In the genomic region with DNA sequence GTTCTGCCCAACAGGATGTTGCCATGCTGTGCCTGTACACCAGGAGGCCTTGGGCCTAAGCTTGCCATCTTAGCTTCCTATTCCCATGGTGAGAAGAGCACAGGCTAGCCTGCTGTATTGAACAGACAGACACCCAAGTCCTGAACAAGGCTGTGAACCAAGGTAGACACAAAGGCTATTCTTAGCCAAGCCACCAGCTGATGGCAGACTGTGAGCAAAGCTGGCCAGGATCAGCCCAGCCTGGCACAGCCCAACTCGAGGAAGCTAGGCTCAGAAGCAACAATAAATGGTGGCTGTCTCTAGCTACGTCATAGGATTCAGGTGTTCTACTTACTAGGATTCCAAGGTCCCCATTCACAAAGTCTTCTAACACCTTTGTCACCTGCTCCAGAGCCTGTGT, we compare ENCODE assay signal across 35 mouse cellular contexts. TPM values are rescaled to one million over a fixed set of nuclear protein-coding genes. Genes with fewer than 3 reads are reported as not detected.
"Had no signal": no experiment of that assay in that cellular context is flagged by ENCODE, and none has a peak within 500 bp of the region (broad histone marks: within the 10 kb centered on the region; RNA-seq: fewer than 3 reads in every experiment).

No protein-coding gene starts in this region.

- DNase-seq: left cerebral cortex, postnatal 4 days; liver, embryonic 13.5 days; liver, postnatal 0 days; lung, adult 18-20 months; lung, adult 2 months; lung, embryonic 14.5 days; lung, postnatal 10 days; lung, postnatal 14 days; lung, postnatal 36 days; lung, postnatal 4 days; midbrain, embryonic 14.5 days had no signal

- H3K4me2 ChIP-seq: limb, embryonic 12.5 days; limb, embryonic 13.5 days; limb, embryonic 15.5 days; liver, embryonic 11.5 days; liver, embryonic 13.5 days; liver, embryonic 15.5 days; lung, embryonic 14.5 days; lung, embryonic 15.5 days; midbrain, embryonic 11.5 days; midbrain, embryonic 12.5 days; midbrain, embryonic 13.5 days; midbrain, embryonic 15.5 days; neural tube, embryonic 12.5 days; neural tube, embryonic 13.5 days had no signal

- H3K4me3 ChIP-seq: limb, embryonic 10.5 days; limb, embryonic 12.5 days; limb, embryonic 13.5 days; limb, embryonic 15.5 days; liver, embryonic 13.5 days; liver, embryonic 15.5 days; lung, embryonic 15.5 days; megakaryocyte, embryonic 14.5 days; midbrain, embryonic 10.5 days; midbrain, embryonic 12.5 days; midbrain, embryonic 13.5 days; midbrain, embryonic 15.5 days; myocyte; neural tube, embryonic 12.5 days; neural tube, embryonic 13.5 days had no signal

- H3K9ac ChIP-seq: limb, embryonic 12.5 days; limb, embryonic 13.5 days; limb, embryonic 15.5 days; liver, embryonic 13.5 days; liver, embryonic 14.5 days; liver, embryonic 15.5 days; liver, postnatal 0 days; lung, embryonic 14.5 days; lung, embryonic 15.5 days; midbrain, embryonic 12.5 days; midbrain, embryonic 13.5 days; midbrain, embryonic 15.5 days; neural tube, embryonic 12.5 days; neural tube, embryonic 13.5 days had no signal

- H3K9me3 ChIP-seq: limb, embryonic 10.5 days; limb, embryonic 12.5 days; limb, embryonic 13.5 days; limb, embryonic 15.5 days; liver, embryonic 13.5 days; liver, embryonic 15.5 days; lung, embryonic 15.5 days; megakaryocyte, embryonic 14.5 days; midbrain, embryonic 10.5 days; midbrain, embryonic 12.5 days; midbrain, embryonic 13.5 days; midbrain, embryonic 15.5 days; neural tube, embryonic 12.5 days; neural tube, embryonic 13.5 days had no signal

- H3K27ac ChIP-seq: limb, embryonic 10.5 days; limb, embryonic 12.5 days; limb, embryonic 13.5 days; limb, embryonic 15.5 days; liver, embryonic 13.5 days; liver, embryonic 14.5 days; liver, embryonic 15.5 days; lung, embryonic 15.5 days; macrophage; midbrain, embryonic 10.5 days; midbrain, embryonic 12.5 days; midbrain, embryonic 13.5 days; midbrain, embryonic 15.5 days; neural tube, embryonic 12.5 days; neural tube, embryonic 13.5 days had no signal

- H3K27me3 ChIP-seq: limb, embryonic 12.5 days; limb, embryonic 13.5 days; limb, embryonic 15.5 days; liver, embryonic 13.5 days; liver, embryonic 15.5 days; lung, embryonic 15.5 days; megakaryocyte, embryonic 14.5 days; midbrain, embryonic 12.5 days; midbrain, embryonic 13.5 days; midbrain, embryonic 15.5 days; neural tube, embryonic 12.5 days; neural tube, embryonic 13.5 days had no signal

- ATAC-seq: liver, postnatal 0 days; lung, postnatal 0 days; midbrain, embryonic 13.5 days; midbrain, embryonic 15.5 days; midbrain, embryonic 16.5 days had no signal

- H3K4me1 ChIP-seq: limb, embryonic 10.5 days; limb, embryonic 12.5 days; limb, embryonic 13.5 days; limb, embryonic 15.5 days; liver, embryonic 13.5 days; liver, embryonic 15.5 days; lung, embryonic 15.5 days; midbrain, embryonic 10.5 days; midbrain, embryonic 12.5 days; midbrain, embryonic 13.5 days; midbrain, embryonic 15.5 days; neural tube, embryonic 12.5 days; neural tube, embryonic 13.5 days had no signal

RNA-seq across cellular contexts. Expression of gene Mia, which starts 31.7 kb away (rescaled TPM):
- total RNA-seq: liver, adult 2 months; megakaryocyte progenitor cell, adult 5-6 weeks; megakaryocyte, adult 5-6 weeks; megakaryocyte-erythroid progenitor cell, adult 5-6 weeks had no signal
- polyA plus RNA-seq: liver, embryonic 13.5 days; macrophage had no signal
